8 mouse cellular contexts compared by ENCODE assay signal in the genomic region with DNA sequence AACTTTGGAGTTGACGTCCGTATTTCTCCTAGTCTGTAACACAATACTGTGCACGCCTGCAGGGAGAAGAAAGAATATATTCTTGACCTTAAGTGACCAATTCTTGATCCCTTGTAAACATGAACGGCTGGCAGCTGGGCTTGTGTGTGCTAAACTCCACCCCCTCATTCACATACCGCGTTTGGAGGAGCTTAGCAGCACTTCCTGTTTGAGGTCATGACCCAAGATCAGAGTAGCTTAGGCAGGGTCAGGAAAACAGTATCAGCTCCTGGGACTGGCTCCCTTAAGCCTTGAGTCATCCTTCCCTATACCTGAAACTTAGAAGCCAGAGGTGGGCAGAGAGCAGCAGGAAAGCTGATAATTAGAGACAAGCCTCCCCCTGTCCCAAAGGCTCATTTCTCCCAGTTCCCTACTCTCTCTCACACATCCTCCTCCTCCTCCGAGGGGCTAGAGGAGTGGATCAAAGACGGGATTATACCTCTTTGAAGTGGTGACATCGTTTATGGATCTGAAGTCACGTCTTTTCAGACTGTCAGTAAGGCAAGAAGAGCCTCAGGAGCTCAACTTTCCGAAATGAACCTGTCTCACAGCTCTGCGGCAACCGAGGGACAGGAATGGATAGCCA.
DNase-seq lines count a peak whose midpoint lies in the region; ATAC-seq and TF ChIP-seq lines count a peak whose summit lies in the region.

No protein-coding gene starts in this region.

- ATAC-seq in heart, embryonic 12.5 days (ENCODE audit: insufficient number of reproducible peaks, low FRiP score), result no peak

- H3K36me3 ChIP-seq in ES-E14 (ENCODE audit: control insufficient read depth, insufficient read depth, low read length, poor library complexity, severe bottlenecking), result no peaks in the 10 kb centered on the region
- no peaks in the 10 kb centered on the region for H3K36me3 ChIP-seq in heart, embryonic 12.5 days
- no peaks in the 10 kb centered on the region for H3K36me3 ChIP-seq in limb, embryonic 10.5 days
- no peaks in the 10 kb centered on the region for H3K36me3 ChIP-seq in midbrain, embryonic 10.5 days
- H3K36me3 ChIP-seq in thymus, adult 2 months (ENCODE audit: control insufficient read depth, insufficient read depth, low read length), result no peaks in the 10 kb centered on the region

- H3K4me1 ChIP-seq in ES-E14 (ENCODE audit: control insufficient read depth in 2 of 2, insufficient read depth in 2 of 2, low read length in 2 of 2, poor library complexity in 1 of 2), result peaks cover 2 to 4% of the 10 kb centered on the region in 2 experiments; a peak in 3 of 4 replicates
- H3K4me1 ChIP-seq in heart, embryonic 12.5 days (replicated peaks), result peaks cover 22% of the 10 kb centered on the region
- peaks cover 20% of the 10 kb centered on the region for H3K4me1 ChIP-seq in limb, embryonic 10.5 days
- peaks cover 26% of the 10 kb centered on the region for H3K4me1 ChIP-seq in midbrain, embryonic 10.5 days
- peaks cover 9% of the 10 kb centered on the region for H3K4me1 ChIP-seq in thymus, adult 2 months (replicated peaks; ENCODE audit: control insufficient read depth, insufficient read depth, low read length)

- no peak overlapping the region for H3K9ac ChIP-seq in ES-E14 (ENCODE audit: insufficient read depth, low read depth, low read length, poor library complexity, severe bottlenecking)
- H3K9ac ChIP-seq in heart, embryonic 12.5 days, result no peak overlapping the region

- H3K9me3 ChIP-seq in ES-E14 (ENCODE audit: control insufficient read depth, insufficient read depth, low read depth, low read length), result no peaks in the 10 kb centered on the region
- no peaks in the 10 kb centered on the region for H3K9me3 ChIP-seq in heart, embryonic 12.5 days (replicated peaks)
- H3K9me3 ChIP-seq in limb, embryonic 10.5 days (replicated peaks), result no peaks in the 10 kb centered on the region
- no peaks in the 10 kb centered on the region for H3K9me3 ChIP-seq in midbrain, embryonic 10.5 days (replicated peaks)

- H3K4me3 ChIP-seq in ES-E14 (ENCODE audit: insufficient read depth in 1 of 2, low read depth in 1 of 2, low read length in 2 of 2, poor library complexity in 1 of 2, severe bottlenecking in 1 of 2), result no peak overlapping the region
- no peak overlapping the region for H3K4me3 ChIP-seq in heart, embryonic 12.5 days
- H3K4me3 ChIP-seq in limb, embryonic 10.5 days, result 0 out of 2 replicates have a peak overlapping the region, but pooled peaks have one; percentile 13
- peak overlapping the region; percentile 29 for H3K4me3 ChIP-seq in midbrain, embryonic 10.5 days
- H3K4me3 ChIP-seq in thymus, adult 2 months (ENCODE audit: control insufficient read depth, insufficient read depth, low read length), result no peak overlapping the region

- 22% methylated on average over 13 of the region's 13 CpGs for WGBS in heart, embryonic 12.5 days
- 7% methylated on average over 13 of the region's 13 CpGs for WGBS in limb, embryonic 10.5 days
- WGBS in midbrain, embryonic 10.5 days, result 7% methylated on average over 13 of the region's 13 CpGs
- 25% methylated on average over 13 of the region's 13 CpGs for WGBS in thymus, adult 2 months

- TF ChIP-seq CTCF in brain, embryonic 14.5 days (IDR thresholded peaks at IDR 0.05; ENCODE audit: borderline replicate concordance, extremely low read depth, insufficient read depth, insufficient read length), result no peak
- no peak for TF ChIP-seq CTCF in thymus, adult 2 months (IDR thresholded peaks at IDR 0.05; ENCODE audit: borderline replicate concordance, control insufficient read depth, extremely low read depth, insufficient read depth, low read length, poor library complexity)

- TF ChIP-seq POLR2A in brain, embryonic 14.5 days (IDR thresholded peaks at IDR 0.05; ENCODE audit: borderline replicate concordance, extremely low read depth, insufficient read depth, insufficient read length, poor library complexity, severe bottlenecking), result no peak
- no peak for TF ChIP-seq POLR2A in thymus, adult 2 months (IDR thresholded peaks at IDR 0.05; ENCODE audit: control insufficient read depth, extremely low read depth, insufficient read depth, low read length, poor library complexity)

- H3K27ac ChIP-seq in ES-E14 (ENCODE audit: insufficient read depth, low read depth, low read length, poor library complexity, severe bottlenecking), result no peak overlapping the region
- H3K27ac ChIP-seq in heart, embryonic 12.5 days (ENCODE audit: poor library complexity, severe bottlenecking), result no peak overlapping the region
- H3K27ac ChIP-seq in limb, embryonic 10.5 days, result no peak overlapping the region
- peak overlapping the region; percentile 55 for H3K27ac ChIP-seq in midbrain, embryonic 10.5 days (replicated peaks)
- no peak overlapping the region for H3K27ac ChIP-seq in thymus, adult 2 months (ENCODE audit: control insufficient read depth, insufficient read depth, low read length)

- no peaks in the 10 kb centered on the region for H3K27me3 ChIP-seq in heart, embryonic 12.5 days (replicated peaks)
- H3K27me3 ChIP-seq in limb, embryonic 10.5 days (ENCODE audit: low read depth, poor library complexity, severe bottlenecking), result no peaks in the 10 kb centered on the region
- peaks cover 26% of the 10 kb centered on the region for H3K27me3 ChIP-seq in midbrain, embryonic 10.5 days (ENCODE audit: low read depth, poor library complexity, severe bottlenecking)
- H3K27me3 ChIP-seq in thymus, adult 2 months (ENCODE audit: control insufficient read depth, insufficient read depth, low read length), result no peaks in the 10 kb centered on the region

- in situ Hi-C loops in ES-E14 (cut with MboI; ENCODE audit: low sequenced_read_pairs in 2 of 2, unreplicated experiment in 2 of 2), result no loop called here

- peak overlapping the region; percentile 32 for H3K4me2 ChIP-seq in heart, embryonic 12.5 days

- DNase-seq in ES-E14 (ENCODE audit: low read depth, low spot score) (peak; percentile 37), adipocyte (ENCODE audit: low spot score) (no peak)
- DNase-seq in brain, embryonic 14.5 days (ENCODE audit: low read depth), result peak; percentile 43
- peak; percentile 54 for DNase-seq in limb, embryonic 10.5 days (ENCODE audit: low spot score)
- peak; percentile 76 for DNase-seq in midbrain, embryonic 10.5 days (ENCODE audit: low spot score)
- DNase-seq in thymus, adult 2 months, result peak; percentile 51
- no peak for DNase-seq in testis, postnatal 14 days (ENCODE audit: low spot score)

TF ChIP-seq in ES-E14, 5 proteins besides CTCF, POLR2A, EP300 and RAD21:
- TF ChIP-seq MAFK (IDR thresholded peaks at IDR 0.05; ENCODE audit: insufficient read depth, low read depth, low read length) (no peak), ZNF384 (IDR thresholded peaks at IDR 0.05; ENCODE audit: low read depth, low read length) (no peak), CHD2 (IDR thresholded peaks at IDR 0.05; ENCODE audit: low read depth, low read length) (no peak), HCFC1 (IDR thresholded peaks at IDR 0.05; ENCODE audit: borderline replicate concordance, insufficient read depth, low read length) (no peak), ZC3H11A (IDR thresholded peaks at IDR 0.05; ENCODE audit: borderline replicate concordance, low read depth, low read length) (no peak)

Comparison
In these comparisons a context has a peak if more than half of its experiments do, and no peak if none do; other contexts are left out.
1. DNase-seq: peak in ES-E14 (single experiment), brain, embryonic 14.5 days (single experiment), limb, embryonic 10.5 days (single experiment), midbrain, embryonic 10.5 days (single experiment) and thymus, adult 2 months (single experiment); none in adipocyte (single experiment) and testis, postnatal 14 days (single experiment).
2. H3K4me3 ChIP-seq: peak in limb, embryonic 10.5 days (single experiment) and midbrain, embryonic 10.5 days (single experiment); none in ES-E14 (0 of 2), heart, embryonic 12.5 days (single experiment) and thymus, adult 2 months (single experiment).